Mouse (Mus musculus): ENCODE measurements at regions not wholly inside any gene's neighbourhood (a gene's known extent, or its start where the extent isn't known, plus 50 kb on each side); places are given as distances from the start of the nearest gene placed in this dataset.

DNA sequence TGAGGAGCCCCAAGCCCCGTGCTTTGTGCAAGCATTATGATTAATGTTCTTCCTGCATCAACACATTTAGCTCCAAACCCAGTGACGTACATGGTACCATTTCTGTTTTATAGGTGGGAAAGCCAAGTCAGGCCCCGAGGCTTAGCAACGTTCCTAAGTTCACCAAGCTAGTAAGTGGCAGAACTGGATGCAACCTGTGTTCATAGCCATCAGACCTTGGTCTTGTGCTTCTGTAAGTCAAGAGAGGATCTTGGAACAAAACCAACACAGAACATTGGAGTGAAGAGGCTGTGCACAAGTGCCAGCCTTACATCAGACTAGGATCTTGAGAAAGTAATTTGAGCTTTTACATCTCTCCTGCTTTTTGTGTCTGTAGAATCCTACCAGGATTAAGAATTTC, 71.3 kb downstream of the Cdc7 start:
- H3K4me3 ChIP-seq = no peak overlapping the region
- H3K4me2 ChIP-seq = no peak overlapping the region
- WGBS = 84% methylated on average over 4 of the region's 4 CpGs
- H3K9ac ChIP-seq = no peak overlapping the region
- H3K9me3 ChIP-seq (replicated peaks) = no peaks in the 10 kb centered on the region
- no peak overlapping the region for H3K27ac ChIP-seq
- H3K4me1 ChIP-seq = no peaks in the 10 kb centered on the region
- no peaks in the 10 kb centered on the region for H3K36me3 ChIP-seq (ENCODE audit: poor library complexity, severe bottlenecking)
- no peaks in the 10 kb centered on the region for H3K27me3 ChIP-seq
- no peak for ATAC-seq

DNA sequence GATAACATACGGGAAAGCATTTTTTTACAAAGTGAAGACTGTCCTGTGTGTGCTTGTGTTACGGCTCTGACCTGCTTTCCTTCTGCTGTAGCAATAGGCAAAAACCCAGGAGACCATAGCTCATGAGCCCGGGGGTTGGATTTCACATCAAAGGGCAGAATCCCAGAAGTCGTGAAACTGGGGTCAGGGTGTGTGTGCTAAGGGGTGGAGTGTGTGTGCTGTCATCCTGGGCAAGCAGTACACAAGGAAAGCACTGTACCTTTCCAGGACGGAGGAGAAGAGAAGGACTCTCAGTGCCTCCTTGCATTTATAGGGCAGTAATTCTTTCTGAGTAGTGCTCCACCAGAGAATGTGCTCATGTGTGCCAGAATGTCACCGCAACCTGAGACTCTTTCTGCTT, 71.7 kb downstream of the Cdc7 start:
- no peaks in the 10 kb centered on the region for H3K4me1 ChIP-seq
- no peak for ATAC-seq
- H3K36me3 ChIP-seq (ENCODE audit: poor library complexity, severe bottlenecking) = no peaks in the 10 kb centered on the region
- H3K27ac ChIP-seq = no peak overlapping the region
- 77% methylated on average over 6 of the region's 6 CpGs for WGBS
- no peak overlapping the region for H3K9ac ChIP-seq
- H3K4me3 ChIP-seq = no peak overlapping the region
- H3K4me2 ChIP-seq = no peak overlapping the region
- H3K9me3 ChIP-seq (replicated peaks) = no peaks in the 10 kb centered on the region
- H3K27me3 ChIP-seq = no peaks in the 10 kb centered on the region

DNA sequence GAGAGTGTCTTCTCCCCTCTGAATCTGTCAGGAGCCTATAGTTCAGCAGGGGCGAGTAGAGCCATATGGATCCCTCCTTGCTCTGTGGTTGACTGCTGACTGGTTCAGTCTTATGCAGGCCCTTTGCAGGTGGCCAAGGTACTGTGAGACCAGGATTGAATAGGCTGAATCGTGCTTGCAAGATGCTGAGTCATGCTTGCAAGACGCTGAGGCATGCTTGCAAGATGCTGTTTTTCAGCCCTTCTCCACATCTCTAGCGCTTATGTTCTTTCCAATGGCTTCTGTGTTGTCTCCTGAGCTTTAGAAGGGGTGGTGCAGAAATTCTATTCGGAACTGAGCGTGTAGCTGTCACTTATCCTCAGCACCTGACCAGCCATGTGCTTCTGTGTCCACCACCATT, 72.4 kb downstream of the Cdc7 start:
- Histone ChIP-seq H3K9me3 (replicated peaks) (no peaks in the 10 kb centered on the region), H3K4me2 (no peak overlapping the region), H3K9ac (no peak overlapping the region), H3K4me1 (no peaks in the 10 kb centered on the region), H3K27me3 (no peaks in the 10 kb centered on the region), H3K36me3 (ENCODE audit: poor library complexity, severe bottlenecking) (no peaks in the 10 kb centered on the region), H3K27ac (no peak overlapping the region), H3K4me3 (no peak overlapping the region)
- 77% methylated on average over 6 of the region's 6 CpGs for WGBS
- no peak for ATAC-seq

DNA sequence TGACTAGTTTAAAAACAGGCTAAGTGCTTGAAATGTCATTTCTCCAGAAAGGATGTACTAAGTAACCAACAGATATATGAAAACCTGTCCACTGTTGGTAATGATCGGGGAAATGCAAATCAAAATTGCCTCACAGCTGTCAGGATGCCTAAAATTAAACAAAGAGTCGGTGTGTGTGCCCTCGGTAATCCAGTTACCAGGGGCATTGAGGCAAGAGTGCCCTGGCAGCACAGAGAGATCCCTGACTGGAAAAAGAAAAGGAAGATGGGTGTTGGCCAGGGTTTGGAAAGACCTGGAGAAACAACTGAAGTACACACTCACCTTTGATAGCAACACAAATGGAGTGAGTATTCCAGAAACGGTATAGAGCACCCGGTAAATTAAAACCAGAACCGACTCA, 73.0 kb downstream of the Cdc7 start:
- H3K9ac ChIP-seq = no peak overlapping the region
- H3K4me3 ChIP-seq = no peak overlapping the region
- no peak overlapping the region for H3K27ac ChIP-seq
- H3K36me3 ChIP-seq (ENCODE audit: poor library complexity, severe bottlenecking) = no peaks in the 10 kb centered on the region
- ATAC-seq = no peak
- no peak overlapping the region for H3K4me2 ChIP-seq
- WGBS = 85% methylated on average over 6 of the region's 6 CpGs
- no peaks in the 10 kb centered on the region for H3K9me3 ChIP-seq (replicated peaks)
- H3K4me1 ChIP-seq = no peaks in the 10 kb centered on the region
- H3K27me3 ChIP-seq = no peaks in the 10 kb centered on the region

DNA sequence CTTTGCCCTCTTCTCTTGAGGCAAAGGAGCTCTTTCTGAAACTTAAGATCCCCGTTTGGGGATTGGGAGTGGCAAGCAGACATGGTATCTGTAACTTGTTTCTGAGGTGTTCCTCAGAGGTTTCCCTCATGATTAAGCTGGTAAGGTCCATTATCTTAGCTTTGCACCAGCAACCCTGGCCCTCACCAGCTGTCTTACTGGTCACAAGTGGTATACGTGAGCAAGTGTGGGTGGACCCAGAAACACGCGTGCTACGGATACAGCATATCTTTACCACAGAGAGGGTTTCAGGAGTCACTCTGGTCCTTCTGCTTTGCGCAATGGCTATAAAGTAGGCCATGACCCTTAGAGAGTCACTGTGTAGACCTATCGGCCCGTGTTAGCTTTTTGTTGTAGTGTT, 75.2 kb downstream of the Cdc7 start:
- WGBS = 95% methylated on average over 8 of the region's 8 CpGs
- Histone ChIP-seq H3K36me3 (ENCODE audit: poor library complexity, severe bottlenecking) (no peaks in the 10 kb centered on the region), H3K4me1 (no peaks in the 10 kb centered on the region), H3K9ac (no peak overlapping the region), H3K27me3 (no peaks in the 10 kb centered on the region), H3K4me2 (no peak overlapping the region), H3K4me3 (no peak overlapping the region), H3K9me3 (replicated peaks) (no peaks in the 10 kb centered on the region), H3K27ac (no peak overlapping the region)
- no peak for ATAC-seq

DNA sequence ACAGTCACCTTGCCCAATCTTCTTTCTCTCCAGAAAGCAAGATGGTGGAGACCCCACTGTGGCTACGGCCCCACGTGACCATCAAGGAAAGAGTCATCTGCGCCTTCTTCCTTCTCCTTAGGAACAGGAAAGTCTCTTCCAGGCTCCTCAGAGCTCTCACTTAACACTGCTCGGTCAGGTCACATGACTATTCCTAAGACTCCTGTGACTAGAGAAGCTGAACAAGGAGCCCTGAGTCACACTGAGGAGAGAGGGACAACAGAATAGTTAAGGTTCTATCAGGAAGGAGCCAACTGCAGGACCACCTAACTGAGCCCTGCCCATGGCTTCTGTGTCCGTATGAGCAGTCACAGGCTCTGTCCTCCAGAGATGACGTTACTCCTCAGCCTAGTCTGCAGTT, 75.8 kb downstream of the Cdc7 start:
- no peaks in the 10 kb centered on the region for H3K4me1 ChIP-seq
- no peak overlapping the region for H3K4me3 ChIP-seq
- H3K36me3 ChIP-seq (ENCODE audit: poor library complexity, severe bottlenecking) = no peaks in the 10 kb centered on the region
- no peak overlapping the region for H3K27ac ChIP-seq
- no peak overlapping the region for H3K4me2 ChIP-seq
- no peaks in the 10 kb centered on the region for H3K9me3 ChIP-seq (replicated peaks)
- H3K27me3 ChIP-seq = no peaks in the 10 kb centered on the region
- no peak for ATAC-seq
- WGBS = 89% methylated on average over 6 of the region's 6 CpGs
- H3K9ac ChIP-seq = no peak overlapping the region

DNA sequence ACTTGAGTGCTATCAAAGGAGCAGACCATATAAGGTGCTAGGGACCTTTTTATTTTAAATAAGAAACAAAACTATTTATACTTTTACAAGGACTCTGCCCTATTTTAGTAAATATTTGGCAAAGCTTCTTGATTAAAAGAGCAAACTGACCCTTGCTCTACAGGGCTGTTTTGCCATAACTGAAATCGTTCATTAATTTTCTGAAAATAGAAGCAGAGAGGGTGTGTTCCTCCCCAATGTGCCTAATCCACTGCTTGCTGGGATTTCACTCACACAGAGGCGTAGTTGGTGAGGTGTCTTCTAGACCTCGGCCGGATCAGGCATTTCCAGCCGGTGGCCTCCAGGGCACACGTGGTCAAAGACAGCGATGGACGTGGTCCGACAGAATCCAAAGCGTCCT, 76.4 kb downstream of the Cdc7 start:
- Histone ChIP-seq H3K27ac (no peak overlapping the region), H3K4me2 (no peak overlapping the region), H3K27me3 (no peaks in the 10 kb centered on the region), H3K9ac (no peak overlapping the region), H3K36me3 (ENCODE audit: poor library complexity, severe bottlenecking) (no peaks in the 10 kb centered on the region), H3K4me1 (no peaks in the 10 kb centered on the region), H3K9me3 (replicated peaks) (no peaks in the 10 kb centered on the region), H3K4me3 (no peak overlapping the region)
- no peak for ATAC-seq
- 92% methylated on average over 10 of the region's 10 CpGs for WGBS

DNA sequence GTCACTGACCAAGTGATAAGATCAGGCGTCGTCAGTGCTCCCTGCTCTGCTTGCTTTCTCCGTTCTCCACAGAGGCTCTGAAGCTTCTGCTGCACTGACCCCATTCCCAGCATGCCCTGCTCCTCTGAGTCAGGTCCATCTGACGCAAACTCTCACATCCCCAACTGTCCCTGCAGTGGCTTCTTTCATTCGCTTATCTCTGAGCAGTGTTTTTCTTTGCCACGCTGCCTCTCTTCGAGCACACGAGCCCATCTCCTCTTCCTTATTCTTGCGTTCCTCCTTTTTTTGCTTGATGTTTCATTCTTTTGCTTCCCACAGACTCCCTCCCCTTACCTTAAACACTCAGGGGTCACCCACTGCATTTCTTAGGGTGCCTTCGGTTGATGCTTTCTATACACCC, 81.0 kb downstream of the Cdc7 start:
- no peak for ATAC-seq
- Histone ChIP-seq H3K9me3 (replicated peaks) (no peaks in the 10 kb centered on the region), H3K9ac (no peak overlapping the region), H3K36me3 (ENCODE audit: poor library complexity, severe bottlenecking) (no peaks in the 10 kb centered on the region), H3K27ac (no peak overlapping the region), H3K4me2 (no peak overlapping the region), H3K27me3 (no peaks in the 10 kb centered on the region), H3K4me1 (no peaks in the 10 kb centered on the region), H3K4me3 (no peak overlapping the region)
- WGBS = 88% methylated on average over 10 of the region's 10 CpGs

DNA sequence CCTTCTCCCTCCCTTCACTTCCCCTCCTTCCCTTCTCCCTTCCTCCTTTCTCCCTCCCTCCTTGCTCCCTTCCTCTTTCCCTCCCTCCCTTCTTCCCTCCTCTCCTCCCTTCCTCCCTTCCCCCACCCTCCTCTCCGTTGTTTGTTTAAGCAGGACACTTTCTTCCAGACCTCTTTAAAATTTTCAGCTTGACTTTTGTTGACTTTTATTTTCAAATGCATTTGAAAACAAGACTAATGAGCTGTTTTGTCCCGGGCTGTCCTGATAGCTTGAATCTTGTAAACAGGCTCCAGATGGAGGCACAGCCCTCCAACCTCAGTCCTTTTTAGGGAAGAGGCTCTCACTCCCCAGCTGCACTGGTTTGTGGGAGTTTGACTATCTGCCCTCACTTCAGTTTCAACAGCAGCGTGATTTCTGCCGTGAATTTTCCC, 82.4 kb downstream of the Cdc7 start:
- no peaks in the 10 kb centered on the region for H3K27me3 ChIP-seq
- H3K9ac ChIP-seq = no peak overlapping the region
- no peak overlapping the region for H3K27ac ChIP-seq
- WGBS = 32% methylated on average over 4 of the region's 4 CpGs
- no peak for ATAC-seq
- no peaks in the 10 kb centered on the region for H3K9me3 ChIP-seq (replicated peaks)
- no peaks in the 10 kb centered on the region for H3K4me1 ChIP-seq
- H3K4me2 ChIP-seq = no peak overlapping the region
- H3K4me3 ChIP-seq = no peak overlapping the region
- H3K36me3 ChIP-seq (ENCODE audit: poor library complexity, severe bottlenecking) = no peaks in the 10 kb centered on the region

DNA sequence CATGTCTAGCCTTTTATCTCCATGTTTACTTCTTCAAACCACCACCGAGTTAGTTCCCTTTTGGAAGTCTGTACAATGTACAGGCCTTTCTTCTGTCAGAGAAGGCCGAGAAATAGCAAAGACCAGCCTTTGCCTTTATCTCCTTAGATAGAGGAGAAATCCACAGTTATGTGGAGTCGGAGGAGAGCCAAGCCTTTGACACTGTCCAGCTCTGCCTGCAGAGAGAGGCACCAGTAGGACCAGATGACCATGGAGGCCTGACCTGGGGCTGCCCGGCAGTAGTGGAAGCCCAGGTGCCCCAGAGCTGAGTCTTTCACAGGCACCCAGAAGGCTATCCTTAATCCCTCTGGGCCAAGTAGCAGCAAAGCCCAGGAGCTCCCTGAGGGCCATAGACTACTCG, 84.5 kb downstream of the Cdc7 start:
- no peak overlapping the region for H3K27ac ChIP-seq
- H3K9ac ChIP-seq = no peak overlapping the region
- no peak overlapping the region for H3K4me3 ChIP-seq
- H3K4me2 ChIP-seq = no peak overlapping the region
- ATAC-seq = no peak
- H3K27me3 ChIP-seq = no peaks in the 10 kb centered on the region
- H3K36me3 ChIP-seq (ENCODE audit: poor library complexity, severe bottlenecking) = no peaks in the 10 kb centered on the region
- H3K9me3 ChIP-seq (replicated peaks) = no peaks in the 10 kb centered on the region
- no peaks in the 10 kb centered on the region for H3K4me1 ChIP-seq
- WGBS = 84% methylated on average over 5 of the region's 5 CpGs

DNA sequence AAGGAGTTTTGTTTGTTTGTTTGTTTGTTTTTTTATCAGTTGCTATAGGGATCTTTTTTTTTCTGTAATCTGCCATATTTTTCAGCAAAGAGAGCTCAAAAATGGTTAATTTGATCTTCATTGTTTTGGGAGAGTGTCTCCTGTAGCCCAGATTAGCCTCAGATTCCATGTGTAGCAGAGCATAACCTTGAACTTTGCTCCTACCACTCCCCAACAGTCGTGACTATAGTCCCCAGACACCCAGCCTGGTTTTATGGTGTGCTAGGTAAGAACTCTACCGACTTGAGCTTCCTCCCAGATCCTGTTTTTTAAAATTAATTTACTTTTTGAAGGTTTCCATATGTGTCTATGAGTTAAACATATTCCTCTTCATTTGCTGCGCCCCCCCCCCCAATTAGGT, 86.0 kb downstream of the Cdc7 start:
- Histone ChIP-seq H3K4me1 (peaks cover under 1% of the 10 kb centered on the region; the same call in 1 of the 2 replicates), H3K9me3 (replicated peaks) (no peaks in the 10 kb centered on the region), H3K4me2 (no peak overlapping the region), H3K4me3 (no peak overlapping the region), H3K36me3 (ENCODE audit: poor library complexity, severe bottlenecking) (no peaks in the 10 kb centered on the region), H3K27ac (no peak overlapping the region), H3K27me3 (no peaks in the 10 kb centered on the region), H3K9ac (no peak overlapping the region)
- ATAC-seq = no peak
- WGBS = 89% methylated on average over 3 of the region's 3 CpGs

DNA sequence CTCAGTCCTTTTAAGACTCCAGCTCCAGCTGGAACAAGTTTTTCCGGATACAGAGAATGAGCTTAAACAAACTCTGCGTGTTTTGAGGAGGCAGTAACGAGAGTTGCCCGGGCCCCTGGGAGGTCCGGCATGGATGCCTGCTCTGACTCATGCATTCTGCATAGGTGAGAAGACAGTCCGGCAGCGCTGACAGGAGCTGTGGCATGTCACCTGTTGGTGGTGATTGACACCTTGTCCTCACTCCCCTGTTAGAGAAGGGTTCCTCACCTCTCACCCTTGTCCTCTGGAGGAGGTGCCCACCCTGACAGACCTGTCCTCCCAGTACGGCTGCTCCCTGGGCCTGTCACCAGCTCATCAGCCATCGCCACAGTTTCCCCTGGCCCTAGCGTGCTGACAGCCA, 87.7 kb downstream of the Cdc7 start:
- WGBS = 85% methylated on average over 10 of the region's 10 CpGs
- Histone ChIP-seq H3K27ac (no peak overlapping the region), H3K4me1 (peaks cover 7% of the 10 kb centered on the region), H3K27me3 (no peaks in the 10 kb centered on the region), H3K9ac (no peak overlapping the region), H3K36me3 (ENCODE audit: poor library complexity, severe bottlenecking) (no peaks in the 10 kb centered on the region), H3K9me3 (replicated peaks) (no peaks in the 10 kb centered on the region), H3K4me3 (no peak overlapping the region), H3K4me2 (no peak overlapping the region)
- ATAC-seq = no peak

DNA sequence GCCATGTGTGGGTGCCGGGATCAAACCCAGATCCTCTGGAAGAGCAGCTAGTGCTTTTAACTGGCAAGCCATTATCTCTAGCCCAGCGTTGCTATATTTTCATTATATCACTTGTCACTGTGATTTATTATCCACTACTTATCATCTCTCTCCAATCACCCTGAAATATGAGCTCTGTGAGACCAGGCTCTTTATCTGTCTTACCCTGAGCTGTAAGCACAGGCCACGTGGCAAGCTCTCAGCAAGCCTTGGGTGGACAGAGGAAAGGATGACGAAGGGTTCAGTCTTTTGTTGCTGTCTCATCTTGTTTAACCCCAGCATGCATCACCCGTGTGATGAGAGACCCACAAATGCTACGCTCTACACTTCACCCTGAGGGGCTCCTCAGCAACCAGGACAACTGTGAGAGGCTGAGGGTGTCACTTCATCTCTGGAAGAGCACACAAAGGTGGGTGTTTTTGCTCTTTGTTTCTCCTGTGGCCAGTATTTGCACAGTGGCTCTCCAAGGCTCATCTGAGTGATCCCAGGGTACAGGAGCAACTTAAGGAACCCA, 90.9 kb downstream of the Cdc7 start:
- peaks cover 7% of the 10 kb centered on the region for H3K4me1 ChIP-seq
- H3K4me3 ChIP-seq = no peak overlapping the region
- H3K9ac ChIP-seq = no peak overlapping the region
- ATAC-seq = no peak
- H3K27ac ChIP-seq = no peak overlapping the region
- H3K27me3 ChIP-seq = no peaks in the 10 kb centered on the region
- H3K9me3 ChIP-seq (replicated peaks) = no peaks in the 10 kb centered on the region
- no peaks in the 10 kb centered on the region for H3K36me3 ChIP-seq (ENCODE audit: poor library complexity, severe bottlenecking)
- H3K4me2 ChIP-seq = no peak overlapping the region
- WGBS = 71% methylated on average over 6 of the region's 6 CpGs

Measured in forebrain, embryonic 13.5 days (tissue).